Mouse (Mus musculus): ENCODE results near the gene Asap2. TPM values are rescaled to one million over a fixed set of nuclear protein-coding genes. Genes with fewer than 3 reads are reported as not detected.
A peak's percentile ranks its signal among the peaks of the same experiment; 100 is the strongest.

Gene Asap2
- total RNA-seq, 2 experiments from 2014 or later: 3.5 to 4.2 TPM

- no peak for ATAC-seq (ENCODE audit: poor library complexity, severe bottlenecking)
Observed at GRCm38 (mm10) chr12:21164251-21164650, 174.0 kb downstream of the Asap2 start.

- ATAC-seq (ENCODE audit: poor library complexity, severe bottlenecking): no peak
Observed at GRCm38 (mm10) chr12:21165157-21165556, 174.9 kb downstream of the Asap2 start.

GRCm38 (mm10) chr12:21165891-21166342 is 175.7 kb downstream of the Asap2 start:
- no peak for ATAC-seq (ENCODE audit: poor library complexity, severe bottlenecking)

GRCm38 (mm10) chr12:21166884-21167575 is 176.8 kb downstream of the Asap2 start:
- peak; percentile 80 for ATAC-seq (ENCODE audit: poor library complexity, severe bottlenecking)

GRCm38 (mm10) chr12:21167741-21168140 is 177.5 kb downstream of the Asap2 start:
- no peak for ATAC-seq (ENCODE audit: poor library complexity, severe bottlenecking)

GRCm38 (mm10) chr12:21168149-21168548 is 177.9 kb downstream of the Asap2 start:
- ATAC-seq (ENCODE audit: poor library complexity, severe bottlenecking): no peak

- peak; percentile 21; the same call in 1 of the 2 replicates for ATAC-seq (ENCODE audit: poor library complexity, severe bottlenecking)
Observed at GRCm38 (mm10) chr12:21171776-21172490, 181.7 kb downstream of the Asap2 start.

- peak; percentile 49; the same call in 1 of the 2 replicates for ATAC-seq (ENCODE audit: poor library complexity, severe bottlenecking)
Observed at GRCm38 (mm10) chr12:21173847-21174412, 183.7 kb downstream of the Asap2 start.

GRCm38 (mm10) chr12:21176399-21176798 is 186.1 kb downstream of the Asap2 start:
- ATAC-seq (ENCODE audit: poor library complexity, severe bottlenecking): no peak

GRCm38 (mm10) chr12:21177123-21177698 is 187.0 kb downstream of the Asap2 start:
- no peak for ATAC-seq (ENCODE audit: poor library complexity, severe bottlenecking)

GRCm38 (mm10) chr12:21180091-21180490 is 189.8 kb downstream of the Asap2 start:
- no peak for ATAC-seq (ENCODE audit: poor library complexity, severe bottlenecking)

- no peak for ATAC-seq (ENCODE audit: poor library complexity, severe bottlenecking)
Observed at GRCm38 (mm10) chr12:21182786-21183185, 192.5 kb downstream of the Asap2 start.

- ATAC-seq (ENCODE audit: poor library complexity, severe bottlenecking): no peak
Observed at GRCm38 (mm10) chr12:21183321-21183720, 193.1 kb downstream of the Asap2 start.

GRCm38 (mm10) chr12:21186145-21186544 is 195.9 kb downstream of the Asap2 start:
- ATAC-seq (ENCODE audit: poor library complexity, severe bottlenecking): no peak

- no peak for ATAC-seq (ENCODE audit: poor library complexity, severe bottlenecking)
Observed at GRCm38 (mm10) chr12:21188880-21189279, 198.6 kb downstream of the Asap2 start.

GRCm38 (mm10) chr12:21191546-21191945 is 201.3 kb downstream of the Asap2 start:
- ATAC-seq (ENCODE audit: poor library complexity, severe bottlenecking): no peak

- no peak for ATAC-seq (ENCODE audit: poor library complexity, severe bottlenecking)
Observed at GRCm38 (mm10) chr12:21195497-21195896, 205.2 kb downstream of the Asap2 start.

GRCm38 (mm10) chr12:21196420-21196819 is 206.2 kb downstream of the Asap2 start:
- no peak for ATAC-seq (ENCODE audit: poor library complexity, severe bottlenecking)

GRCm38 (mm10) chr12:21200613-21201012 is 210.4 kb downstream of the Asap2 start:
- no peak for ATAC-seq (ENCODE audit: poor library complexity, severe bottlenecking)

- no peak for ATAC-seq (ENCODE audit: poor library complexity, severe bottlenecking)
Observed at GRCm38 (mm10) chr12:21201485-21202269, 211.4 kb downstream of the Asap2 start.
